Mouse (Mus musculus) small intestine, adult 2 months (tissue): ENCODE measurements around the gene Zfyve28.

Experiments
- CTCF ChIP-seq: fragments of 200-500 bp; IDR thresholded peaks from 2 replicates; pipeline ENCODE4 v1.5.1; 2012; ENCODE audit warnings: low read depth, mild to moderate bottlenecking, control low read depth, inconsistent platforms, low read length, moderate library complexity, mixed read lengths; ENCODE audit not compliant: insufficient replicate concordance, insufficient read length; ENCODE audit errors: extremely low read depth
- POLR2A ChIP-seq: fragments of 200-500 bp; IDR thresholded peaks from 2 replicates; pipeline ENCODE4 v1.6.1; 2012; ENCODE audit warnings: low read depth, mild to moderate bottlenecking, control low read depth, inconsistent platforms, low read length, moderate library complexity

GRCm38 (mm10) chr5:34189521-34189920, 98.7 kb downstream of the Zfyve28 start:
- TF ChIP-seq CTCF (no peak), POLR2A (no peak)
